Mouse (Mus musculus): ENCODE results near the gene Mtg1.
A peak's percentile ranks its signal among the peaks of the same experiment; 100 is the strongest.
"Not testable (repeated sequence)": the region's sequence is repeated elsewhere in the genome, so short reads cannot be mapped to it uniquely, and the experiment has no call there.

Gene Mtg1

GRCm38 (mm10) chr7:140126934-140127333, 10.4 kb upstream of the Mtg1 start:
- ATAC-seq (ENCODE audit: low TSS enrichment): no peak

- no peak for ATAC-seq (ENCODE audit: low TSS enrichment)
Observed at GRCm38 (mm10) chr7:140127911-140128310, 9.5 kb upstream of the Mtg1 start.

- ATAC-seq (ENCODE audit: low TSS enrichment): not testable (repeated sequence)
Observed at GRCm38 (mm10) chr7:140132184-140132583, 5.2 kb upstream of the Mtg1 start.

GRCm38 (mm10) chr7:140134033-140134432, 3.3 kb upstream of the Mtg1 start:
- not testable (repeated sequence) for ATAC-seq (ENCODE audit: low TSS enrichment)

GRCm38 (mm10) chr7:140135106-140135770, 2.1 kb upstream of the Mtg1 start:
- ATAC-seq (ENCODE audit: low TSS enrichment): no peak

GRCm38 (mm10) chr7:140138021-140138310, 602 bp downstream of the Mtg1 start:
- ATAC-seq (ENCODE audit: low TSS enrichment): peak; percentile 25; the same call in 1 of the 2 replicates

GRCm38 (mm10) chr7:140141350-140141749, 4.0 kb downstream of the Mtg1 start:
- no peak for ATAC-seq (ENCODE audit: low TSS enrichment)

- no peak for ATAC-seq (ENCODE audit: low TSS enrichment)
Observed at GRCm38 (mm10) chr7:140144550-140144949, 7.2 kb downstream of the Mtg1 start.

GRCm38 (mm10) chr7:140153383-140153782, 16.0 kb downstream of the Mtg1 start:
- peak; percentile 14; the same call in 1 of the 2 replicates for ATAC-seq (ENCODE audit: low TSS enrichment)

GRCm38 (mm10) chr7:140153829-140154217, 16.5 kb downstream of the Mtg1 start:
- ATAC-seq (ENCODE audit: low TSS enrichment): peak; percentile 23; the same call in 1 of the 2 replicates

GRCm38 (mm10) chr7:140154218-140154927, 17.0 kb downstream of the Mtg1 start, which contains the start of gene Sprn:
Sprn (minus strand) TSS chr7:140154877.
- peak; percentile 87 for ATAC-seq (ENCODE audit: low TSS enrichment)

GRCm38 (mm10) chr7:140160363-140160762, 23.0 kb downstream of the Mtg1 start:
- ATAC-seq (ENCODE audit: low TSS enrichment): no peak

- no peak for ATAC-seq (ENCODE audit: low TSS enrichment)
Observed at GRCm38 (mm10) chr7:140164664-140165063, 27.3 kb downstream of the Mtg1 start, which contains the start of gene Olfr522. Olfr522 (minus strand) TSS chr7:140164764.

GRCm38 (mm10) chr7:140167950-140168349, 30.6 kb downstream of the Mtg1 start:
- peak; percentile 76 for ATAC-seq (ENCODE audit: low TSS enrichment)

GRCm38 (mm10) chr7:140169386-140169785, 32.0 kb downstream of the Mtg1 start:
- ATAC-seq (ENCODE audit: low TSS enrichment): no peak

GRCm38 (mm10) chr7:140170863-140171262, 33.5 kb downstream of the Mtg1 start:
- no peak for ATAC-seq (ENCODE audit: low TSS enrichment)

GRCm38 (mm10) chr7:140172936-140173335, 35.6 kb downstream of the Mtg1 start, which contains the start of gene Olfr523:
Olfr523 (plus strand) TSS chr7:140173217.
- ATAC-seq (ENCODE audit: low TSS enrichment): no peak

- ATAC-seq (ENCODE audit: low TSS enrichment): no peak
Observed at GRCm38 (mm10) chr7:140179176-140179575, 41.8 kb downstream of the Mtg1 start.

GRCm38 (mm10) chr7:140180692-140181091, 43.3 kb downstream of the Mtg1 start:
- no peak for ATAC-seq (ENCODE audit: low TSS enrichment)

- no peak for ATAC-seq (ENCODE audit: low TSS enrichment)
Observed at GRCm38 (mm10) chr7:140184206-140184605, 46.8 kb downstream of the Mtg1 start.

- ATAC-seq (ENCODE audit: low TSS enrichment): peak; percentile 69; the same call in 1 of the 2 replicates
Observed at GRCm38 (mm10) chr7:140186646-140187620, 49.6 kb downstream of the Mtg1 start.

Data from frontal cortex, adult (tissue).